Mouse (Mus musculus): Measurements from ENCODE around the gene Fmnl1. TPM values are rescaled to one million over a fixed set of nuclear protein-coding genes. Genes with fewer than 3 reads are reported as not detected.
A peak's percentile ranks its signal among the peaks of the same experiment; 100 is the strongest.

Fmnl1 gene
- polyA plus RNA-seq, 1 experiment from 2014 or later = 2.5 TPM

DNA sequence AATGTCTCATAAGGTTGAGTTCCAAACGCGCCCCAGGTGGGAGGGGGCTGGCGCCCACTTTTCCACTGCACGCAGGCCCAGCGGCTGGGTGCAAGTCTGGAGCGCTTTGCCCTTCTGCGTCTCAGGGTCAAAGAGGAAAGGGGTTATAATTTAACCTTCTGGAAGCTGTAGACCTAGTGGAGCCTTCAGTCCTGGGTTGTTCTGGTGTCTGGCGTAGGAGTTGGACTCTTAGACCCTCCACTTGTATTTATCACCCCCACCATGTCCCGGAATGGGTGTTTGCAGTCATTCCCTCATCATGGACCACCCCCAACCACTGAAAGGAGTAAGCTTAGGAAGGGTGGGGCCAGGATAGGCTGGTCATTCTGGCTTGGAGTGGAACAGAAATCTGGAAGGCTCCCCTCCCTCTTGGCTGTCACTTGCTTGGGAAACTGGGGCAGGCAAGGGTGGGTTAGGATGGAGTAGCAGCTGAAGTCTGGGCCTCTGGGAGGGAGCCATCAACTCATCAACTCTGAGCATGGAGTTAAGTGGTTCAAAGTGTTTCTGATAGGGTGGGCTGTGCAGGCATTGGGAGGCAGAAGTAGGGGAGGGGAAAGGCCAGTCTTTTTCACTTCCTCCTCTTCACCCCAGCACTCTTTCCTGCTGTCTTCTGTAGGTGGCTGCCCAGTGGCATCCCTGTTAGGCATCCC is 940 bp downstream of the Fmnl1 start:
- no peak for DNase-seq
- ATAC-seq (ENCODE audit: insufficient read depth) = no peak
- no peak for TF ChIP-seq CTCF (IDR thresholded peaks at IDR 0.05; ENCODE audit: low read depth)

DNA sequence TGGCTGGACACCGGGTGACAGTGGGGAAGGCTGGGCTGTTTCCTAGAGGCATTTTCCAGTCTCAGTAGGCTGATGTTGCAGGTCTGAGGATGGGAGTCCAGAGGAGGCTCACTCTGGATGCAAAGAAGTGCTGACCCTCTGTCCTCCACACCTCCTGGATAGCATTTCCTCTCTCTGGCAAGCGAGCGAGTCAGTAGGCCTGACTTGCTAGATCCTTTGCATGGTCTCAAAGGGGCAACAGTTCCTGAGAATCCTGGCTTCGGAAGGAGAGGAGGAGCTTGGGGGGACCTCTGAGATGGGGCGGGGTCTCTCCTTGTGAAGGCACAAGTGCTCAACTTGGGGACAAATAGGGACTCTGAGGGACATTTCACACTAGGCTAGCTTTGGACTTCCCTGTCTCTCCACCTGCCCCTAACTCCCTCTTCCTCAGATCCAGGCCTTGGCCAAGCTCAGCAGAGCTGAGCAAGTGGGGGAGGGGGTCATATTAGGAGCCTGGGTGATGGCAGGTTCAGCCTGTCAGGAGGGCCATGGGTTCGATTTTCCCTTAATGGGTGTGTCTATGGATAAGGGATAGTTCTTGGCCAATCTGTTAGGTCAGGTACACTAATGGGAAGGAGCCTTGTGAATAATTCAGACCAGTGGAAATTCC is 1.6 kb downstream of the Fmnl1 start:
- Histone ChIP-seq H3K9ac (no peak overlapping the region), H3K4me2 (no peak overlapping the region), H3K4me3 (ENCODE audit: low read depth, low read length) (no peak overlapping the region), H3K27ac (ENCODE audit: low read depth) (no peak overlapping the region), H3K9me3 (ENCODE audit: low read depth, low read length) (no peaks in the 10 kb centered on the region), H3K27me3 (ENCODE audit: insufficient read depth, low read length) (peaks cover 44% of the 10 kb centered on the region), H3K36me3 (ENCODE audit: insufficient read depth) (no peaks in the 10 kb centered on the region), H3K4me1 (ENCODE audit: insufficient read depth) (no peaks in the 10 kb centered on the region)
- WGBS = 57% methylated on average over 6 of the region's 6 CpGs
- TF ChIP-seq CTCF (IDR thresholded peaks at IDR 0.05; ENCODE audit: low read depth) = no peak
- DNase-seq (no peak), ATAC-seq (ENCODE audit: insufficient read depth) (no peak)

More for the DNA sequence above, 940 bp downstream of the Fmnl1 start:
- Histone ChIP-seq H3K4me2 (peak overlapping the region; percentile 94; the same call in 1 of the 2 replicates), H3K9me3 (ENCODE audit: low read depth, low read length) (no peaks in the 10 kb centered on the region), H3K27me3 (ENCODE audit: insufficient read depth, low read length) (peaks cover 44% of the 10 kb centered on the region), H3K9ac (no peak overlapping the region), H3K4me3 (ENCODE audit: low read depth, low read length) (peak overlapping the region; percentile 55; the same call in 1 of the 2 replicates), H3K27ac (ENCODE audit: low read depth) (no peak overlapping the region), H3K36me3 (ENCODE audit: insufficient read depth) (no peaks in the 10 kb centered on the region), H3K4me1 (ENCODE audit: insufficient read depth) (no peaks in the 10 kb centered on the region)
- WGBS = 48% methylated on average over 9 of the region's 9 CpGs

DNA sequence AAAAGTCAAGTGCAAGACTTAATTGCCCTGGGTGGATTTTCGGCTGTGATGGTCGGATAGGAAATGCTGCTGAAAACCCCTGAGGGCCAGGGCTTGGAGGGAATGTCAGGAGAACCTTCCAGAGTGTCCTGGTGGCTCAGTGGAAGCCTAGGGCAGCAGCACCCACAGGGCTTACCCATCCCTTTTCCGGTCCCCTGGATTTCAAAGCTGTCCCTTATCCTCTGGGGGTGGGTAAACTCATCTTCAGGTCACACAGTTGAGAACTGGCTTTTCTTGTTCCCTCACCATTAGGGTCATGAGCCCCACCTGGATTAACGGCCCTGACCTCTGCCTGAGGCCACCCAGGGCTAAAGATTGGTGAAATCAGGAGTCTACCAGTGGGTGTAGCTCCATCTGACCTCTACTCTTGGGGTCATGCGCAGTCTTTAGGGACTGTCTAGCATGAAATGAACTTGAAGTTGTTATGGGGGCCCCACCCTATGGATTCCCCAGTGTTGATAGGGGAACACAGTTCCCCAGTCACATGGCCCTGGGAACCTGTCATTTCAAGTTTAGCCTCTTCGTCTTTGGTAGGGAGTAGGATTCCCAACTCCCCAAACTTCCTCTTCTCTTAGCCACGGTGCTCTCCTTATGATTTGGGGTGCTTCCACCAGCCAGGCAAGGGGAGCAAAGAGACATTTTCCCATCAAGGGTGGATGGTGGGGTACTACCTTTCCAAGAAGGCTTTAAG is 2.3 kb downstream of the Fmnl1 start:
- Histone ChIP-seq H3K36me3 (ENCODE audit: insufficient read depth) (no peaks in the 10 kb centered on the region), H3K4me3 (ENCODE audit: low read depth, low read length) (no peak overlapping the region), H3K27me3 (ENCODE audit: insufficient read depth, low read length) (peaks cover 44% of the 10 kb centered on the region), H3K4me2 (no peak overlapping the region), H3K27ac (ENCODE audit: low read depth) (no peak overlapping the region), H3K9me3 (ENCODE audit: low read depth, low read length) (no peaks in the 10 kb centered on the region), H3K4me1 (ENCODE audit: insufficient read depth) (no peaks in the 10 kb centered on the region), H3K9ac (no peak overlapping the region)
- ATAC-seq (ENCODE audit: insufficient read depth) (no peak), DNase-seq (no peak)
- TF ChIP-seq CTCF (IDR thresholded peaks at IDR 0.05; ENCODE audit: low read depth) = no peak
- 76% methylated on average over 7 of the region's 7 CpGs for WGBS

DNA sequence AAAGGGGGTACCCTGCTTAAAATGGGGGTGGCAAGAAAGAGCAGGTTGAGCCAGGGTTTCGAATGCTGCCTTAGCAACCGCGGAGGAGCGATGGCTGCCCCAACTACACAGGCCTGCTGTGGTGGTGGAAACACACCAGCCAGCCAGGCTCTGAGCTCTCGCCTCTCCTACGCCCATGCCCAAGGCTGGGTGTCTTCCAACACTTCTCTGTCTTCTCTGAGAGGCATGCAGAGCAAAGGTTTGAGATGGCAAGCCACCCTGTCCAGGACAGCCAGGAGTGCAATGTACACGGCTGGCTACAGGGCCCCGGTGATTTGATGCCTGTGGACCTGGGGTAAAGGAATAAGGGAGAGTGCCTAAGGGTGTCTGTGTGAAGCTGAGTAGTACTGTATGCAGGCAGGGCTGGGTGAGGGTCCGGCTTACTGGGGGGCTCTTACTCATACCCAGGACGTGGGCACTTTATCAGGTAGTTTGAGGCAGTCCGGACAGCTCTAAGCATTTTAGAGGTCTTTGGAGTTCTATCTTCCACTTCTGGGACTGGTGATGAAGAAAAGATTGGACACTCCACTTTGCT is 3.0 kb downstream of the Fmnl1 start:
- H3K27ac ChIP-seq (ENCODE audit: low read depth) = no peak overlapping the region
- TF ChIP-seq CTCF (IDR thresholded peaks at IDR 0.05; ENCODE audit: low read depth) = no peak
- DNase-seq = no peak
- no peak for ATAC-seq (ENCODE audit: insufficient read depth)
- H3K9me3 ChIP-seq (ENCODE audit: low read depth, low read length) = no peaks in the 10 kb centered on the region
- no peak overlapping the region for H3K4me2 ChIP-seq
- H3K27me3 ChIP-seq (ENCODE audit: insufficient read depth, low read length) = peaks cover 43% of the 10 kb centered on the region
- no peaks in the 10 kb centered on the region for H3K4me1 ChIP-seq (ENCODE audit: insufficient read depth)
- H3K4me3 ChIP-seq (ENCODE audit: low read depth, low read length) = no peak overlapping the region
- no peak overlapping the region for H3K9ac ChIP-seq
- WGBS = 92% methylated on average over 11 of the region's 11 CpGs
- H3K36me3 ChIP-seq (ENCODE audit: insufficient read depth) = no peaks in the 10 kb centered on the region

DNA sequence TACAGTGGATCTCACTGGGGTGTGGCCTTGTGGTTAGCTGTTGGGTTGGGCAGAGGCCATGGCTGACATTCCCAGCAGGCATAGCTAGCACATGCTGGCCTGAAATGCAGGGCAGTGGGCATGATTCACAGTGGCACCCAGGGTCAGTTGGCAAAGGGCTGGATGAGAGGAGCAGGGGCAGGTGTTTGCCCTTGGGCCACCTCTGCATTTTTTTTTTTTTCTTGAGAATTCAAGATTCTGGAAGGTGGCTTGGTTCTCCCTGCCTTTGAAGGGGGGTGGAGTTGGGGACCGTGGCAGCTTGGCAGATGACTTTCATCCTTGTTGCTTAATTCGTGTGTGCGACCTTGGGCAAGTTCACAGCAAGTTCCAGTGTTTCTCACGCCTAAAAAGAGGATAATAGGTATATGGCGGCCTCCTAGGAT is 3.5 kb downstream of the Fmnl1 start:
- Histone ChIP-seq H3K4me1 (ENCODE audit: insufficient read depth) (no peaks in the 10 kb centered on the region), H3K27me3 (ENCODE audit: insufficient read depth, low read length) (peaks cover 37% of the 10 kb centered on the region), H3K36me3 (ENCODE audit: insufficient read depth) (no peaks in the 10 kb centered on the region), H3K4me3 (ENCODE audit: low read depth, low read length) (no peak overlapping the region), H3K9me3 (ENCODE audit: low read depth, low read length) (no peaks in the 10 kb centered on the region), H3K4me2 (no peak overlapping the region), H3K27ac (ENCODE audit: low read depth) (no peak overlapping the region), H3K9ac (no peak overlapping the region)
- no peak for DNase-seq
- TF ChIP-seq CTCF (IDR thresholded peaks at IDR 0.05; ENCODE audit: low read depth) = no peak
- 78% methylated on average over 5 of the region's 5 CpGs for WGBS
- ATAC-seq (ENCODE audit: insufficient read depth) = no peak

DNA sequence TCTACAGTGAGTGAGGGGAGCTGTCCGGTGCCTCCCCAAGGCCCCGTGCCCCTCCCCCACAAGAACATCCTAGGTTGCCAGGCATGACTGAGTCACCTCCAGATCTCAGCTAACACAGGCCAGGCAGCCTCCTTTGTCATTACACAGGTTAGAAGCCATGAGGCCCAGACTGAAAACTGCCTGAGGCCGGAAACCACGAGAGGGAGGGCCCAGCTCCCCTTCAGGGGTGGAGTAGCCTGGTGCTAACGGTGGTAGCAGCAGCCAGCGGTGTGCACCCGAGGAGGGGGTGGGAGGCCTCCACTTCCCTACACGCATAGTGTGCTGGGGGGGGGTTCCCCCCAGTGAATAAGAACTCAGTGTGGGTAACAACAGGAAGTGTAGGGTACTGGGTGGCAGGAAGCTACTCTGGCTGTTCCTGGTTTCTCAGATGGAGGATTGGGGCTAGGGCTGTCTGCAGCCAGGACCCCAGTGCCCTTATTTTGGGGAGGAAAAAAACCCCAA is 4.0 kb downstream of the Fmnl1 start:
- H3K36me3 ChIP-seq (ENCODE audit: insufficient read depth) = no peaks in the 10 kb centered on the region
- no peak overlapping the region for H3K9ac ChIP-seq
- H3K27me3 ChIP-seq (ENCODE audit: insufficient read depth, low read length) = peaks cover 32% of the 10 kb centered on the region
- ATAC-seq (ENCODE audit: insufficient read depth) (no peak), DNase-seq (no peak)
- WGBS = 41% methylated on average over 8 of the region's 8 CpGs
- TF ChIP-seq CTCF (IDR thresholded peaks at IDR 0.05; ENCODE audit: low read depth) = no peak
- no peaks in the 10 kb centered on the region for H3K4me1 ChIP-seq (ENCODE audit: insufficient read depth)
- H3K9me3 ChIP-seq (ENCODE audit: low read depth, low read length) = no peaks in the 10 kb centered on the region
- H3K4me3 ChIP-seq (ENCODE audit: low read depth, low read length) = no peak overlapping the region
- no peak overlapping the region for H3K27ac ChIP-seq (ENCODE audit: low read depth)
- H3K4me2 ChIP-seq = no peak overlapping the region

Data from lung, embryonic 14.5 days (tissue).